Comparison of ENCODE assay signal across 30 mouse cellular contexts in genomic region chr1:187241329-187241728, GRCm38 (mm10). TPM values are rescaled to one million over a fixed set of nuclear protein-coding genes. Genes with fewer than 3 reads are reported as not detected.
DNase-seq lines count a peak whose midpoint lies in the region; ATAC-seq lines count a peak whose summit lies in the region.
"Had no signal": no experiment of that assay in that cellular context is flagged by ENCODE, and none has a peak within 500 bp of the region (broad histone marks: within the 10 kb centered on the region; RNA-seq: fewer than 3 reads in every experiment).

No protein-coding gene starts in this region.

- no peak overlapping the region for H3K4me2 ChIP-seq in liver, embryonic 16.5 days (ENCODE audit: low read depth, low read length)
- no peak overlapping the region for H3K4me2 ChIP-seq in intestine, embryonic 16.5 days (ENCODE audit: low read depth, low read length)
- H3K4me2 ChIP-seq in kidney, embryonic 16.5 days (replicated peaks; ENCODE audit: low read depth, low read length), result no peak overlapping the region
- H3K4me2 ChIP-seq: embryonic facial prominence, embryonic 12.5 days; heart, embryonic 13.5 days; limb, embryonic 12.5 days; liver, embryonic 15.5 days; midbrain, embryonic 13.5 days had no signal

- H3K27me3 ChIP-seq in liver, embryonic 16.5 days (ENCODE audit: control insufficient read depth, insufficient read depth, low read depth, low read length), result no peaks in the 10 kb centered on the region
- no peaks in the 10 kb centered on the region for H3K27me3 ChIP-seq in intestine, embryonic 16.5 days (replicated peaks; ENCODE audit: control insufficient read depth, insufficient read depth, low read length)
- no peaks in the 10 kb centered on the region for H3K27me3 ChIP-seq in kidney, embryonic 16.5 days (ENCODE audit: insufficient read depth, low read length)
- H3K27me3 ChIP-seq: embryonic facial prominence, embryonic 12.5 days; heart, embryonic 13.5 days; limb, embryonic 12.5 days; liver, embryonic 15.5 days; megakaryocyte, embryonic 14.5 days; midbrain, embryonic 13.5 days had no signal

- WGBS in liver, embryonic 16.5 days (ENCODE audit: insufficient replicate concordance), result 63% methylated on average over 5 of the region's 5 CpGs
- WGBS in intestine, embryonic 16.5 days, result 74% methylated on average over 5 of the region's 5 CpGs
- 90% methylated on average over 5 of the region's 5 CpGs for WGBS in kidney, embryonic 16.5 days

- no peak overlapping the region for H3K27ac ChIP-seq in liver, embryonic 16.5 days (ENCODE audit: low read length)
- no peak overlapping the region for H3K27ac ChIP-seq in intestine, embryonic 16.5 days (ENCODE audit: low read length)
- H3K27ac ChIP-seq in kidney, embryonic 16.5 days (ENCODE audit: low read length), result no peak overlapping the region
- H3K27ac ChIP-seq: embryonic facial prominence, embryonic 12.5 days; heart, embryonic 13.5 days; hindbrain, postnatal 0 days; left cerebral cortex, adult 2 months; limb, embryonic 12.5 days; liver, embryonic 15.5 days; midbrain, embryonic 13.5 days had no signal

- H3K4me1 ChIP-seq in liver, embryonic 16.5 days (ENCODE audit: control insufficient read depth, low read depth, low read length), result no peaks in the 10 kb centered on the region
- peaks cover 6% of the 10 kb centered on the region; the same call in 1 of the 2 replicates for H3K4me1 ChIP-seq in intestine, embryonic 16.5 days (ENCODE audit: control insufficient read depth, insufficient read depth, low read length)
- no peaks in the 10 kb centered on the region for H3K4me1 ChIP-seq in kidney, embryonic 16.5 days (ENCODE audit: insufficient read depth, low read length)
- H3K4me1 ChIP-seq: embryonic facial prominence, embryonic 12.5 days; limb, embryonic 12.5 days; midbrain, embryonic 13.5 days had no signal

- ATAC-seq in liver, embryonic 16.5 days (ENCODE audit: low read depth), result peak; percentile 41; the same call in 1 of the 2 replicates
- peak; percentile 60 for ATAC-seq in intestine, embryonic 16.5 days
- ATAC-seq in kidney, embryonic 16.5 days (ENCODE audit: low FRiP score, low TSS enrichment), result peak; percentile 74
- no peak for ATAC-seq in inflammation-experienced regulatory T-cells, adult 6 months
- ATAC-seq: forebrain, postnatal 0 days; hindbrain, postnatal 0 days; lung, postnatal 0 days; midbrain, embryonic 13.5 days had no signal

- H3K36me3 ChIP-seq in liver, embryonic 16.5 days (ENCODE audit: control insufficient read depth, insufficient read depth), result no peaks in the 10 kb centered on the region
- 0 out of 2 replicates have a peak, but pooled peaks cover 3% of the 10 kb centered on the region for H3K36me3 ChIP-seq in intestine, embryonic 16.5 days (ENCODE audit: control insufficient read depth, insufficient read depth, low read length)
- no peaks in the 10 kb centered on the region for H3K36me3 ChIP-seq in kidney, embryonic 16.5 days (ENCODE audit: insufficient read depth, low read length)
- H3K36me3 ChIP-seq: embryonic facial prominence, embryonic 12.5 days; liver, embryonic 15.5 days had no signal

- intact Hi-C loops in left cerebral cortex, postnatal 36 days (cut with DNase I), result no loop called here

- no peak for DNase-seq in liver
- no peak for DNase-seq in ovary, postnatal 10 days (ENCODE audit: low spot score)
- DNase-seq in left cerebral cortex, postnatal 36 days (ENCODE audit: low spot score in 2 of 2), result no peak
- DNase-seq: adrenal gland, adult 2 months; cerebellum, adult 11-12 months; cerebellum, postnatal 14 days; forebrain, postnatal 0 days; gastrocnemius, postnatal 14 days; heart, adult 18-20 months; heart, postnatal 14 days; layer of hippocampus, adult 9-11 months; right cerebral cortex, postnatal 25 days; spleen, adult 18-20 months; thymus, postnatal 14 days had no signal

- no peak overlapping the region for H3K9ac ChIP-seq in liver, embryonic 16.5 days (ENCODE audit: low read depth, low read length)
- H3K9ac ChIP-seq in intestine, embryonic 16.5 days (ENCODE audit: low read depth, low read length), result no peak overlapping the region
- no peak overlapping the region for H3K9ac ChIP-seq in kidney, embryonic 16.5 days (replicated peaks; ENCODE audit: low read length)
- H3K9ac ChIP-seq: embryonic facial prominence, embryonic 12.5 days; forebrain, postnatal 0 days; heart, embryonic 13.5 days; limb, embryonic 12.5 days; liver, embryonic 15.5 days; midbrain, embryonic 13.5 days had no signal

- H3K9me3 ChIP-seq in liver, embryonic 16.5 days (replicated peaks; ENCODE audit: control insufficient read depth, low read length), result no peaks in the 10 kb centered on the region
- H3K9me3 ChIP-seq in intestine, embryonic 16.5 days (ENCODE audit: control insufficient read depth, low read length), result no peaks in the 10 kb centered on the region
- H3K9me3 ChIP-seq in kidney, embryonic 16.5 days (ENCODE audit: low read length), result no peaks in the 10 kb centered on the region
- H3K9me3 ChIP-seq: embryonic facial prominence, embryonic 12.5 days; heart, embryonic 13.5 days; limb, embryonic 12.5 days; liver, embryonic 15.5 days; megakaryocyte, embryonic 14.5 days; midbrain, embryonic 13.5 days had no signal

- H3K4me3 ChIP-seq in liver, embryonic 16.5 days (ENCODE audit: low read depth, low read length), result no peak overlapping the region
- H3K4me3 ChIP-seq in intestine, embryonic 16.5 days (ENCODE audit: low read length), result no peak overlapping the region
- no peak overlapping the region for H3K4me3 ChIP-seq in kidney, embryonic 16.5 days (ENCODE audit: low read length)
- H3K4me3 ChIP-seq: embryonic facial prominence, embryonic 12.5 days; heart, embryonic 13.5 days; left cerebral cortex, adult 2 months; limb, embryonic 12.5 days; liver, embryonic 15.5 days; megakaryocyte, embryonic 14.5 days; midbrain, embryonic 13.5 days had no signal

RNA-seq across cellular contexts. Expression of gene Gpatch2, which starts 26.0 kb away (rescaled TPM):
- 5.7 and 6.1 TPM in 2 replicates for polyA plus RNA-seq in liver, embryonic 16.5 days (2015; fragmentation: Nextera tagmentation; extraction: Ambion mirVana)
- 16.5 and 17.0 TPM in 2 replicates for polyA plus RNA-seq in intestine, embryonic 16.5 days (2015; fragmentation: Nextera tagmentation; extraction: Ambion mirVana)
- polyA plus RNA-seq in kidney, embryonic 16.5 days (2015; fragmentation: Nextera tagmentation; extraction: Ambion mirVana), result 19.9 and 21.8 TPM in 2 replicates
- 10 to 100 TPM; 15.7 to 21.7 (median 20.3) TPM for polyA plus RNA-seq in inflammation-experienced regulatory T-cells, adult 6 months (2017; shearing (Covaris generic))
- total RNA-seq in left cerebral cortex, postnatal 36 days (2021), result 10 to 100 TPM; 21.4 to 24.8 TPM

RNA-seq across cellular contexts. Expression of gene Spata17, which starts 26.1 kb away (rescaled TPM):
- polyA plus RNA-seq in liver, embryonic 16.5 days (2015; fragmentation: Nextera tagmentation; extraction: Ambion mirVana), result 0.24 and 0.26 TPM in 2 replicates
- 0.91 and 1.6 TPM in 2 replicates for polyA plus RNA-seq in intestine, embryonic 16.5 days (2015; fragmentation: Nextera tagmentation; extraction: Ambion mirVana)
- polyA plus RNA-seq in kidney, embryonic 16.5 days (2015; fragmentation: Nextera tagmentation; extraction: Ambion mirVana), result 1.3 and 1.9 TPM in 2 replicates
- polyA plus RNA-seq in inflammation-experienced regulatory T-cells, adult 6 months (2017; shearing (Covaris generic)), result not detected
- under 1 TPM in 1 of 2 experiments, not detected in 1; 0.64 TPM for total RNA-seq in left cerebral cortex, postnatal 36 days (2021)
- total RNA-seq: gastrocnemius, postnatal 14 days; MEL; monocyte, adult 5-6 weeks; neutrophil, adult 5-6 weeks had no signal
